Mouse (Mus musculus): ENCODE measurements at regions not wholly inside any gene's neighbourhood (a gene's known extent, or its start where the extent isn't known, plus 50 kb on each side); places are given as distances from the start of the nearest gene placed in this dataset.

- no peak for DNase-seq (ENCODE audit: low spot score)
Observed at GRCm38 (mm10) chr9:61261739-61262333, 110.3 kb upstream of the Tle3 start.

GRCm38 (mm10) chr9:61263335-61263734 is 108.8 kb upstream of the Tle3 start:
- DNase-seq (ENCODE audit: low spot score), result no peak

- no peak for DNase-seq (ENCODE audit: low spot score)
Observed at GRCm38 (mm10) chr9:61265466-61265865, 106.7 kb upstream of the Tle3 start.

- no peak for DNase-seq (ENCODE audit: low spot score)
Observed at GRCm38 (mm10) chr9:61266992-61267391, 105.2 kb upstream of the Tle3 start.

GRCm38 (mm10) chr9:61267541-61267940 is 104.6 kb upstream of the Tle3 start:
- no peak for DNase-seq (ENCODE audit: low spot score)

- no peak for DNase-seq (ENCODE audit: low spot score)
Observed at GRCm38 (mm10) chr9:61268162-61268561, 104.0 kb upstream of the Tle3 start.

GRCm38 (mm10) chr9:61268681-61269080 is 103.5 kb upstream of the Tle3 start:
- DNase-seq (ENCODE audit: low spot score), result no peak

- no peak for DNase-seq (ENCODE audit: low spot score)
Observed at GRCm38 (mm10) chr9:61269151-61269870, 102.9 kb upstream of the Tle3 start.

GRCm38 (mm10) chr9:61271243-61271642 is 100.9 kb upstream of the Tle3 start:
- no peak for DNase-seq (ENCODE audit: low spot score)

- DNase-seq (ENCODE audit: low spot score), result no peak
Observed at GRCm38 (mm10) chr9:61271769-61272352, 100.3 kb upstream of the Tle3 start.

- no peak for DNase-seq (ENCODE audit: low spot score)
Observed at GRCm38 (mm10) chr9:61274020-61274419, 98.1 kb upstream of the Tle3 start.

GRCm38 (mm10) chr9:61277369-61278215 is 94.6 kb upstream of the Tle3 start:
- DNase-seq (ENCODE audit: low spot score), result peak; percentile 53

- DNase-seq (ENCODE audit: low spot score), result no peak
Observed at GRCm38 (mm10) chr9:61278216-61278758, 93.9 kb upstream of the Tle3 start.

GRCm38 (mm10) chr9:61279044-61279543 is 93.1 kb upstream of the Tle3 start:
- no peak for DNase-seq (ENCODE audit: low spot score)

GRCm38 (mm10) chr9:61280856-61281582 is 91.1 kb upstream of the Tle3 start:
- DNase-seq (ENCODE audit: low spot score), result no peak

GRCm38 (mm10) chr9:61283311-61283710 is 88.9 kb upstream of the Tle3 start:
- DNase-seq (ENCODE audit: low spot score), result no peak

GRCm38 (mm10) chr9:61284201-61285021 is 87.8 kb upstream of the Tle3 start:
- DNase-seq (ENCODE audit: low spot score), result no peak

- no peak for DNase-seq (ENCODE audit: low spot score)
Observed at GRCm38 (mm10) chr9:61286561-61286960, 85.6 kb upstream of the Tle3 start.

GRCm38 (mm10) chr9:61289117-61289516 is 83.0 kb upstream of the Tle3 start:
- DNase-seq (ENCODE audit: low spot score), result no peak

- DNase-seq (ENCODE audit: low spot score), result no peak
Observed at GRCm38 (mm10) chr9:61289713-61290112, 82.5 kb upstream of the Tle3 start.

Measured in heart, adult 8-10 months (tissue).